Mouse (Mus musculus) megakaryocyte, adult 5-6 weeks (primary cell): ENCODE results near the gene Utp15. TPM values are rescaled to one million over a fixed set of nuclear protein-coding genes. Genes with fewer than 3 reads are reported as not detected.

Source experiments
- ATAC-seq: 2 replicates; pipeline ENCODE4 v1.8.0; 2016; ENCODE audit warnings: mild to moderate bottlenecking, inconsistent platforms; ENCODE audit not compliant: poor library complexity, severe bottlenecking
- total RNA-seq, 2 experiments: library from RNA; stranded (forward) in 1 of 2; stranded (reverse) in 1 of 2; fragments of 153-499, 151-499 nt in 1 of 2; fragments of 221-1000, 200-1000 nt in 1 of 2; gene quantifications; 2 replicates each; pipeline versions ENCODE4 v1.2.3 to v1.2.4; 2015 to 2017

Utp15 gene
- total RNA-seq (2015): 10.9 and 12.1 TPM in 2 replicates
- 18.8 and 20.5 TPM in 2 replicates for total RNA-seq (2017)

DNA sequence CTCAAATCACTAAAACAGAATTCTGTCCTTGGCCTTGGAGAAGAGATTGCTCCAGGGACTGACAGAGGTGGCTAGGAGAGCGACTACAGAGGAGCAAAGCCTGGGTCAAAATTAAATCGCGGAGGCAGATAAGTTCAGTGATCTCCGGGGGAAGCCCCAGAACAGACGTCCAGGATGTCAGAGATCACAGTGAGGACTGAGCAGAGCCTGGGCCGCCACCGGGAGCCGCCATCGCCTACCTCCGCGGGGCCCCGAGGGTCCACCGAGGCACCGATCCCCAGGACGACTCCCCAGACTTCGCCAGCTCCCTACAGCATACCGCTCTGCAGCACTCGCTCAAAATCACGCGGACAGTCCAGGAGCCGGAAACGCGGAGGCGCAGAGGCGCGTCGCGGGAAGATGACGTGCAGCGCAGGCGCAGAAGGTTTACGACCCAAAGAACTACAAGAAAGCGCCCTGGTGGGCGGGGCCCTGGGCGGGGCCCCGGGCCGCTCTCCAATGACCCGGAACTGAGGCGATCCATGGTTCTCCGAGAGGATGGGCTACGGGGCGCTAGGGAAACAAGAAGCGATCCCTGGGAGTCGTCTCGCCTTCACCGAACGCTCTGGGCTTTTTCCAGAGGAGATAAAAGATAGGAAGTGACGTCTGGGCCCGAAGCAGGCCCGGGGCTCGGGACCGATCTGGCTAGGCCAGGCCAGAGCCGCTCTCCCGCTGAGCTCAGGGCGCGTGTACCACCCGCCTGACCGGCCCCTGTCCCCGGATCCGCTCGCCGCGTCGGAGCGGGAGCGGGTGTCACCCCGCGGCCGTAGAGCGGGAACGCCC is at the start of gene Utp15, which contains the start of gene Ankra2:
TSS of gene Utp15 (minus strand) at position 406 of the 822 bp plus-strand sequence.
TSS of gene Ankra2 (plus strand) at position 439 of the 822 bp plus-strand sequence.
- ATAC-seq: peak; percentile 96

GRCm38 (mm10) chr13:98311597-98311996 is 48.8 kb upstream of the Utp15 start:
- no peak for ATAC-seq

DNA sequence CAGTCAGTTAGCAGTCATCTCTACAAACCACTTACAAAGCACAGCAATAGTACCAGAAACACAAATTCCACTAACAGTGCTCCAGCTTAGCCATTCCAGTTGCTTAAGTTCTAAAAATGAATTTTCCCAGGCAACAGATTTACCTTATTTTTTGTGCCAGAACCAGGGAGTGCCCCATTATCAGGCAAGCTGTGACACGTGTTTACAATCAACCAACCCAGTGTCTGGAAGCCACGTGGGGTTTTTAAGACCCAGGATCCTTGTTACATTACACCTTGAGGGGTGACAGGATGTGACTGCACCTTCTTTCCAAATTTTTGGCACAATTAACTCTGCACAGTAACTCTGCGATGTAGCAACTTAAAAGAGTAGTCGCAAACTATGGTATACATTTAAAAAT is 45.9 kb upstream of the Utp15 start:
- ATAC-seq: no peak

DNA sequence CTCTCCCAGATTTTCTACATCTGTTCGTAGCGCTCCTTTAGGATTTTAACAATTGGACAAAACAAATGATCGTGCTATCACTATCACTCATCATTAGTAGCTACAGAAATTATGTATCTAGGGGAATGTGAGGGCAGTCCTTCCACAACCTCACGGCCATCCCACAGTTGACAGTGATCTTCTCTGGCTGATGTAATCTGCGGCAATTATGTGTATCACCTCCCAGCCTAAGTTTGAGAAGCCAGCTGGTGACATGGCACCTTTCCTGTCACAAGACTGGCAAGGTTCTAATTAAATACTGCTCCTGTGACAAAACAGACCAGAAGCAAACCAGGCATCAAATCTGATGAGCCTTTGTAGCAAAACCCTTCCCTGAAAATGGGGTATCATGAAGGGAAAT is 45.2 kb upstream of the Utp15 start:
- ATAC-seq: no peak

DNA sequence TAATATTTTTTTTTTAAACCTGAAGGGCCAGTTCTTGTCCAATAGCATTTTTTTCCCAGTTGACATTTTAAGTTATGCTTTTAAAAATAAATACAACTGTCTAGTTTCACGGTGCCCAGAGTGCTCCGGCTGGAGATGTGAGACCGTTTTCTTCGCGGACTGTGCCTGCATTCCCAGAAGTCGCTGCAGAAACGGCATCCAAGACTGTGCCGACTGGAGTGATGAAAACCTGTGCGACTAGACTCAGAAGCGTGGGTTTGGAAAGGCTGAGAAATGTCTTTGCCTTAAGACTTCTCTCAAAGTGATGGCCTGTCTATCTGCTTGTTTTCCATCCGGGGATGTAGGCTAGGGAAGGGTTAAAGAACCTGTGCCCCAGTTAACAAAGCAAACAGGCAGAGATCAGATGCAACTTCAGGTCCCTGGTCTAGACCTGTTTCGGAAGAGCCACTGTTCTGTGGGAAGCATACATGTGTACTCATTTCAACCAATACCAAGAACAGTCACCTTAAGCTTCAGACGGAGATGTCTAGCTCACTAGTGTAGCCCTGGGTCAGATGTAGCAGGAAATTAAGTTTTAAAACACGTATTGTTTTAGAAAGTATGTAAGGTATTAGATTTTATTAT is 44.1 kb upstream of the Utp15 start:
- no peak for ATAC-seq

DNA sequence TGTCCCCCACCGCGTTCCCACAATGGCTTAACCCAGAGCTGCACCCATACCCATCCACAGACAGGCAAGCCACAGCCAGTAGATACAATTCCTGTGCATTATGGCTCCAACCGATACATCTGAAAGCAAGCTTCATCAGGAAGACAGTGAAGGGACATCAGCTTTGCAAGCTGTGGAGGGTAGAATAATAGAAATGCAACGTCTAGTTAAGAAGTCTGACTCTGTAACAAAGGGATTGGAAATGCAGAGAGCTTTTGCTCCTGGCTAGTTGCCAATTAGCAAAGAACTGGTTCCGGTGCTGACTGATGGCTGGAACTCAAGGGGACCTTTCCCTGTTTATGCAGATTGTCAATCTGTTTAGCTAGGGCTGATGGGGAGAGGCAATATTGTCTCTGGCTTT is 43.6 kb upstream of the Utp15 start:
- no peak for ATAC-seq

DNA sequence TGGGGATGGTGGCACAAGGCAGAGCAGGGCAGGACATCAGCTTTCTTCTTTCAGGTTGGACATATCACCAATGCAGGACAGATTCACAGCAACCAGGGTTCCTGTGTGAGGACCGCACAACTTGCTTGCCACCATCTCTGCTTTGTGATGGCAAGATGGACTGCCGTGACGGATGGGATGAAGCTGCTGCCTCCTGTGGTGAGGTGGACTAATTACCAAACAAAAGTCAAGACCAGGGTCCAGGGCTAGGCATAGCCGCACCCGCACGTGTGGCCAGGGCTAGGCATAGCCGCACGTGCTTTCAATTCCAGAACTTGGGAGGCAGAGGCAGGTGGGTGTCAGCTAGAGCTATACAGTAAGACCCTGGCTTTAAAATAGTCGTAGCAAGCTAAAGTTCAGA is 42.4 kb upstream of the Utp15 start:
- no peak for ATAC-seq

DNA sequence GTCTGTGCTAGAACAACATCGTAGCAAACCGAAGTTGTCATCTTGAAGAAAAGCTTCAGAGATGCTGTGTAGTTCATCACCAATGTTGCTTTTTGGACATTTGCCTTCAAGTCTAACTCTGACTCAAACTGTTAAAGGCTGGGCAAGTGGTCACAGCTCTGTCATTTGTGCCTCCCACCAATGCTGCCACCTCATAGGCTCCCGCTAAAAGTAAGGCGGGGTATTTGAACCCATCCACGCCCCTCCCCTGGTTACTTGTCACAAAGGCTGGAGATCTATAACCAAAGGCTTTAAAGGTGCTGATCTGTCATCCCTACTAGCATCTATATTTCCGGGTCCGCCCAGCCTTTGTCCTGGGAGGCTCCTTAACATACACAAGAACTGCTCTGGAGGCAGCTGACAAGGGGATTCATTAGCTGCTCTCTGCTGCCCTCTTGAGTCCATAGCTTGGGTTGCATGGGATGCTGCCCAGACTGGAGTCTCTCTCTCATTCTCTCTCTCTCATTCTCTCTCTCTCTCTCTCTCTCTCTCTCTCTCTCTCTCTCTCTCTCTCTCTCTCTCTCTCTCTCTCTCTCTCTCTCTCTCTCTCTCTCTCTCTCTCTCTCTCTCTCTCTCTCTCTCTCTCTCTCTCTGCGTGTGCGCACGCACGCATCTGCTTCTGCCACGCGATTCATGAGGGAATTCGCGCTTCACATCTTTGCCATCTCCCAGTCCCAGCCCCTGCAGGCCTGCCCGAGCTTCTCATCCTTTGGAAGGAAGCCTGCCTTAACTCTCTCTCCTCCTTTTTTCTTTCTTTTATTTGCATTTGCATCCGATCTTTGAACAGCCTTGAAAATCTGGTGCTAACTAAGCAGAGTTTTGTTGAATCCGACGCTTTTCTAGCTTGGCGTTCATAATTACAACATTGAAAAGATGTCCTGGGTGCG is 36.3 kb upstream of the Utp15 start:
- peak; percentile 92 for ATAC-seq

DNA sequence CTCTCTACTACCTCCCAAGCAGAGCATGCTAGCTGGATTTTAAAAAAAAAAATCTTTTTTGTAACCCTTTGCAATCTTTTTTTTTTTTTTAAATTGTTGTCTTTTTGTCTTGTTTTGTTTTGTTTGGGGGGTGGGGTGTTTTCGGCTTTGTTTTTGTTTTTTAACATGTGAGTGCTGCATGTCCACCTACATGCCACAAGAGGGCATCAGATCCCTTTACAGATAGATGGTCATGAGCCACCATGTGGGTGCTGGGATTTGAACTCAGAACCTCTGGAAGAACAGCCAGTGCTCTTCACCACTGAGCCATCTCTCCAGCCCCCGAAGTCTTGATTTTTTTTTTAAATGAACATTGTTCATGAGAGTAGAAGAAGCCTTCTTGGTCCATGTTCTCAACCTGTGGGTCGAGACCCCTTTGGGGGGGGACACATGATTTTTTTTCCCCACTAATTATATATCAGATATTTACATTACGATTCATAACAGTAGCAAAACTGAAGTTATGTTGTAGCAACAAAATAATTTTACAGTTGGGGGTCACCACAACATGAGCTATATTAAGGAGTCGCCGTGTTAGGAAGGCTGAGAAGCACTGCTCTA is 35.1 kb upstream of the Utp15 start:
- no peak for ATAC-seq

DNA sequence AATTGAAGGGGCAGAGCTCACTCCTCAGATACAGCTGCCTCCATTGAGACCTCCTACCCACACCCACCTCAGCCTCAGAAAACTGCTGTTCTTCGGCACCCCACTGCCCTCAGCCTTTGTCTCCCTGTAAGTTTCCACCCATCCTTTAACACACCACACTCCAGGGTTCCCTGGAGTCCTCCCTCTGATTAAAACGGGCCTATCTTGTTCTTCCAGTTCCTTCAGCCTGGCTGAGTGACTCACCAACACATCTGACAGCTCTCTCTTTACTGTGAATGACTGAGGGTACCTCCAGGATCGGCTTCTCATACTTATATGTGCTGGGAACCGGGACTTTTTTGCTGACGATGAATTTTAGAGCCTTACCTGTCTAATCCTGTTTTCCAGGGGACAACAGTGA is 33.2 kb upstream of the Utp15 start:
- ATAC-seq: no peak

DNA sequence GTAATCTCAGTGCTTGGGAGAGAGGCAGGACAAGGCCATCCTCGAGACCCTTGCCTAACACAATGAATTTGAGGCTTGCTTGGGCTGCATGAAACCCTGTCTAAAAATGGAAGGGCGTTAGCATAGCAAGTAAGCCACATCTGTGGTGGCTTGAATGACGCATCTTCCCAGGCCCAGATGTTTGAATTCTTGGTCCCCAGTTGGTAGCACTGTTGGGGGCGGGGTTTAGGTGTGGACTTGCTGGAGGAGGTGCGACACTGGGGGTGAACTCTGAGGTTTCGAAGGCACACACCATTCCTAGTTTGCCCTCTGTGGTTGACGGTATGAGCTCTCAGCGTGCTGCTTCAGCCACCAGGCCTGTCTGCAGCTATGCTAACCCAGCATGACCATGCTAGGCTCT is 28.9 kb upstream of the Utp15 start:
- no peak for ATAC-seq

- no peak for ATAC-seq
These were observed 27.9 kb upstream of the Utp15 start for GRCm38 (mm10) chr13:98290719-98291118.

DNA sequence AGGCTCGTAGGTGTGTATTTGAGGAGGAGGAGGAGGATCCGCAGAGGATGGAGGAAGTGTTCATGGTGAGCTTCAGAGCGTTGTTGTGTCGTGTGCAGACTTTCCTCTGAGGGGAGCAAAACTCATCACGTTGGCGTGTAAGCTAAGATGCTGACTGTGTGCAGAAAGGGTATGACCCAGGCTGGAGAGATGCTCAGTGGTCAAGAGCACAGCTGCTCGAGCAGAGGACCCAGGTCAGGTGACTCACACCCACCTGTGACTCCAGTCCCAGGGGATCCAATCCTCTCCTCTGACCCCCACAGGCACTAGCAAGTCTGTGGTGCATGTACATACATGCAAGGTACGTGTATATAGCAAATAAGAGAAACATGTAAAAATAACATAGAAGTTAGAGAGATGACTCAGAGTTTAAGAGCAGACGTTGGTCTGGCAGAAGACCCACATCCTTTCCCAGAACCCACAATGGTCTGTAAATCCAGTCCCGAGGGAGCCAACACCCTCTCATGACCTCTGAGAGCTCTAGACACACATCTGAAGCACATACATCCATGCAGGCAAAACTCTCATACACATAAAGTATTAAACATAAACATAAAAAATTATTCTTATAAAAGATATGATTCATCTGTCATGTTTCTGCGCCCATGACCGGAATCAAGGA is 18.3 kb upstream of the Utp15 start:
- ATAC-seq: no peak

GRCm38 (mm10) chr13:98279686-98280085 is 16.8 kb upstream of the Utp15 start, which contains the start of gene Gm21976:
Gene Gm21976 (plus strand): TSS chr13:98279887.
- no peak for ATAC-seq

DNA sequence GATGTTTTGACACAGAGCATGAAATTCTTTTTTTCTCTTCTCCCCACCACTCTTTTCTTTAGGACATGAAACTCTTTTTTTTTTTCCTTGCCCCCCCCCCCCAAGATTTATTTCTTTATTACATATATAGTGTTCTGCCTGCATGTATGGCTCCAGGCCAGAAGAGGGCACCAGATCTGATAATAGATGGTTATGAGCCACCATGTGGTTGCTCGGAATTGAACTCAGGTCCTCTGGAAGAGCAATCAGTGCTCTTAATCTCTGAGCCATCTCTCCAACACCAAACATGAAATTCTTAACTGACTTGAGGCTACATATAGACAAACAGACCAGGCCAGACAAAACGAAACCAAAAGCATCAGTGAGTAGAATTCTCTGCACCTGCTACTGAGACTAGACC is 14.7 kb upstream of the Utp15 start:
- no peak for ATAC-seq

DNA sequence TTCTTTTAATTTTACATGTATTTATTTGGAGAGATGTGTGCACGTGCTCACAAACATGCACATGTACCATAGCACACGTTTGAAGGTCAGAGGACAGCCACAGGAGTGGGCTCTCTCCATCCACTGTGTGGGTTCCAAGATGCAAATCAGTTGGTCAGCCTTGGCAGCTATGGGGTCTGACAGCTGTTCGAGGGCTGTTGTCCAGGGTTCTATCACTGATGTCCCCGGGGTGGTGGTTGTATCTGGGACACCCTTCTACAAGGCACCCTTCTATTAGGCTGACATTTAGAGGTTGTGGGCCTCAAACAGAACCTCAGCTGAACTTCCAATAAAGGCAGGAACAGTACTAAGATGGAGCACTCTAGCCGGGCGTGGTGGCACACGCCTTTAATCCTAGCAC is 13.4 kb upstream of the Utp15 start:
- no peak for ATAC-seq

GRCm38 (mm10) chr13:98275646-98276045 is 12.8 kb upstream of the Utp15 start:
- ATAC-seq: no peak

DNA sequence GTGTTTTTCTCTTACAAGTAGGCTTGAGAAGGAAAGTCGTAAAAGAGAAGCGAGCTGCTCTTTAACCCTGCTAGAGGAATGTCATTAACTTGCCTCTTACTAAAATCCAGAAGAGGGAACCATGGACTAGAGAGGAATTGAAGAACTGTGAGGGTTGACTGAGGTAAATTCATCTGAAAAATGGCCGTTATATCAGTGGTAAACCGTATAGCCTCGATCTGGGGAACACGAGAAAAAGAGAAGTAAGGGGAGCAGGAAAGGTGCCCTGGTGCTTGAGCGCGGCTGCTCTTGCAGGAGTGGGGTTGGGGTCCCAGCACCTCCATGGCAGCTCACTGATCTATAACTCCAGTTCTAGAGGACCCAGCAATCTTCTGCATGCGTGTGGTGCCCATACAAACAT is 11.2 kb upstream of the Utp15 start:
- ATAC-seq: no peak

- ATAC-seq: no peak
These were observed 1.3 kb upstream of the Utp15 start for GRCm38 (mm10) chr13:98264111-98264510.

- no peak for ATAC-seq
These were observed 682 bp upstream of the Utp15 start for GRCm38 (mm10) chr13:98263458-98263987.
